Mouse (Mus musculus): ENCODE results near the gene Ccni. TPM values are rescaled to one million over a fixed set of nuclear protein-coding genes. Genes with fewer than 3 reads are reported as not detected.

Ccni gene
- polyA plus RNA-seq, 1 experiment from 2014 or later, result 107 TPM

DNA sequence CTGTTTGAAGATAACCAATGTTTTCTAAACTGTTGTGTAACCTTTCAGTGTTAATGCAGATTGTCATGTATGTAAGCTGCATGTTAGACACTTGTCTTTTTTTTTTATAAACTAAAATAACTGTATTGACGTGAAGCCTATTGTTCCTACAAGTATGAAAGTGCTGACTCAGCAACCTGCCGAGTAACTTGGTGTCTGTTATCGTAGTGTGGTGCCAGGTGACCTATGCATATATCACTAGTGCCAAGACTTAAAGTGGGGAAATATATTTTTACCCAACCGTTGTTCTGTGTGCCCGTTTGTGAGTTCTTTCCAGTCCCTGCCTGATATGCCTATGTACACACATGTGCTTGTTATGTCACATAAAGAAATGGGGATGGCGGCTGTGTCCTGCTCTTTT is 31.6 kb downstream of the Ccni start:
- H3K4me1 ChIP-seq (replicated peaks; ENCODE audit: control insufficient read depth, insufficient read depth, low read length), result no peaks in the 10 kb centered on the region

GRCm38 (mm10) chr5:93172536-93172935 is 33.8 kb downstream of the Ccni start:
- Histone ChIP-seq H3K27ac (ENCODE audit: low read length) (no peak overlapping the region), H3K4me2 (ENCODE audit: low read depth, low read length) (no peak overlapping the region), H3K4me3 (ENCODE audit: low read length) (no peak overlapping the region), H3K9me3 (ENCODE audit: control insufficient read depth, low read length) (no peaks in the 10 kb centered on the region), H3K9ac (ENCODE audit: low read length) (no peak overlapping the region), H3K27me3 (ENCODE audit: control insufficient read depth, insufficient read depth, low read depth, low read length) (no peaks in the 10 kb centered on the region), H3K36me3 (ENCODE audit: control insufficient read depth, insufficient read depth, low read length) (peaks cover 27% of the 10 kb centered on the region), H3K4me1 (replicated peaks; ENCODE audit: control insufficient read depth, insufficient read depth, low read length) (no peaks in the 10 kb centered on the region)
- 77% methylated on average over 6 of the region's 6 CpGs for WGBS
- ATAC-seq (ENCODE audit: low read depth), result no peak

More for the DNA sequence above, 31.6 kb downstream of the Ccni start:
- no peaks in the 10 kb centered on the region for H3K27me3 ChIP-seq (ENCODE audit: control insufficient read depth, insufficient read depth, low read depth, low read length)
- H3K4me2 ChIP-seq (ENCODE audit: low read depth, low read length), result no peak overlapping the region
- no peak overlapping the region for H3K4me3 ChIP-seq (ENCODE audit: low read length)
- no peak overlapping the region for H3K27ac ChIP-seq (ENCODE audit: low read length)
- no peak overlapping the region for H3K9ac ChIP-seq (ENCODE audit: low read length)
- H3K36me3 ChIP-seq (ENCODE audit: control insufficient read depth, insufficient read depth, low read length), result peaks cover 22% of the 10 kb centered on the region
- ATAC-seq (ENCODE audit: low read depth), result no peak
- no peaks in the 10 kb centered on the region for H3K9me3 ChIP-seq (ENCODE audit: control insufficient read depth, low read length)
- WGBS, result 75% methylated on average over 6 of the region's 6 CpGs

GRCm38 (mm10) chr5:93171420-93171819 is 34.9 kb downstream of the Ccni start:
- no peaks in the 10 kb centered on the region for H3K27me3 ChIP-seq (ENCODE audit: control insufficient read depth, insufficient read depth, low read depth, low read length)
- peaks cover 33% of the 10 kb centered on the region for H3K36me3 ChIP-seq (ENCODE audit: control insufficient read depth, insufficient read depth, low read length)
- no peak for ATAC-seq (ENCODE audit: low read depth)
- H3K27ac ChIP-seq (ENCODE audit: low read length), result no peak overlapping the region
- no peak overlapping the region for H3K4me3 ChIP-seq (ENCODE audit: low read length)
- no peak overlapping the region for H3K9ac ChIP-seq (ENCODE audit: low read length)
- no peaks in the 10 kb centered on the region for H3K4me1 ChIP-seq (replicated peaks; ENCODE audit: control insufficient read depth, insufficient read depth, low read length)
- 95% methylated on average over 15 of the region's 15 CpGs for WGBS
- no peak overlapping the region for H3K4me2 ChIP-seq (ENCODE audit: low read depth, low read length)
- no peaks in the 10 kb centered on the region for H3K9me3 ChIP-seq (ENCODE audit: control insufficient read depth, low read length)

- H3K4me3 ChIP-seq (ENCODE audit: low read length), result no peak overlapping the region
- peaks cover 50% of the 10 kb centered on the region for H3K36me3 ChIP-seq (ENCODE audit: control insufficient read depth, insufficient read depth, low read length)
Measured at GRCm38 (mm10) chr5:93168654-93169053, 37.6 kb downstream of the Ccni start.

DNA sequence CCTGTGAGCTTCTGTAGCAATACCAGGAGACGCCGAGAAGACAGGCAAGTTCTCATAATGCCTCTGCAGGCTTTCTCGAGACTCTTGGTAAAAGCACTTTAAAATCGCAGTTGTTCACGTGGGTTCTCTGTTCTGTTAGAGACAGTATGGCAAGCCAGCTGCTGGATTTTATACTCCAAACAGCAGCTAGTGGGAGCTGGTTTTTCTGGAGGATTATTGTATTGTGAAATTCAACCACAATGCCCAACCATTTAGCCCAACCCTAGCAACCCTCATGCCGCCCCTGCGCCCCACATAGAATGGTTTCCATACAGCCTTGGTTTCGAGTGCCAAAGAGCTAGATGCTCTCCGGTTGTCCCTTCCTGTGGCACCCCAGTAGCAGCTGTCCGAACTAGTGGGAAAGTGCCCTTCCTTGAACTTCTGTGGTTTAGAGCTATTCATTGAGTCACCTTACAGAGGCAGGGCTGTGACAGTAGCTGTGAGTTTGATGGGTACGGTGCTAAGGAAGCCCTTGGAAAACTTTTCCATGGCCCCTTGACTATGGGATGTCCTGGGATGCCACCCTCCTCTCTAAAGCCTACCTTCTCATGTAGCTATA is 38.3 kb downstream of the Ccni start:
- H3K4me1 ChIP-seq (replicated peaks; ENCODE audit: control insufficient read depth, insufficient read depth, low read length), result no peaks in the 10 kb centered on the region
- H3K9ac ChIP-seq (ENCODE audit: low read length), result no peak overlapping the region
- no peak overlapping the region for H3K27ac ChIP-seq (ENCODE audit: low read length)
- ATAC-seq (ENCODE audit: low read depth), result no peak
- no peaks in the 10 kb centered on the region for H3K9me3 ChIP-seq (ENCODE audit: control insufficient read depth, low read length)
- no peak overlapping the region for H3K4me3 ChIP-seq (ENCODE audit: low read length)
- H3K4me2 ChIP-seq (ENCODE audit: low read depth, low read length), result no peak overlapping the region
- H3K27me3 ChIP-seq (ENCODE audit: control insufficient read depth, insufficient read depth, low read depth, low read length), result no peaks in the 10 kb centered on the region
- peaks cover 50% of the 10 kb centered on the region for H3K36me3 ChIP-seq (ENCODE audit: control insufficient read depth, insufficient read depth, low read length)
- 92% methylated on average over 11 of the region's 11 CpGs for WGBS

More at GRCm38 (mm10) chr5:93168654-93169053, 37.6 kb downstream of the Ccni start:
- H3K9me3 ChIP-seq (ENCODE audit: control insufficient read depth, low read length), result no peaks in the 10 kb centered on the region
- no peak overlapping the region for H3K27ac ChIP-seq (ENCODE audit: low read length)
- H3K4me1 ChIP-seq (replicated peaks; ENCODE audit: control insufficient read depth, insufficient read depth, low read length), result no peaks in the 10 kb centered on the region
- WGBS, result 89% methylated on average over 6 of the region's 6 CpGs
- H3K9ac ChIP-seq (ENCODE audit: low read length), result no peak overlapping the region
- no peak overlapping the region for H3K4me2 ChIP-seq (ENCODE audit: low read depth, low read length)
- H3K27me3 ChIP-seq (ENCODE audit: control insufficient read depth, insufficient read depth, low read depth, low read length), result no peaks in the 10 kb centered on the region
- ATAC-seq (ENCODE audit: low read depth), result no peak

- H3K4me1 ChIP-seq (replicated peaks; ENCODE audit: control insufficient read depth, insufficient read depth, low read length), result no peaks in the 10 kb centered on the region
- H3K27ac ChIP-seq (ENCODE audit: low read length), result no peak overlapping the region
- no peaks in the 10 kb centered on the region for H3K27me3 ChIP-seq (ENCODE audit: control insufficient read depth, insufficient read depth, low read depth, low read length)
- H3K9ac ChIP-seq (ENCODE audit: low read length), result no peak overlapping the region
- ATAC-seq (ENCODE audit: low read depth), result 0 out of 2 replicates have a peak, but pooled peaks have one; percentile 8
- 74% methylated on average over 3 of the region's 3 CpGs for WGBS
- no peak overlapping the region for H3K4me3 ChIP-seq (ENCODE audit: low read length)
- H3K4me2 ChIP-seq (ENCODE audit: low read depth, low read length), result no peak overlapping the region
- peaks cover 57% of the 10 kb centered on the region for H3K36me3 ChIP-seq (ENCODE audit: control insufficient read depth, insufficient read depth, low read length)
- H3K9me3 ChIP-seq (ENCODE audit: control insufficient read depth, low read length), result no peaks in the 10 kb centered on the region
Measured at GRCm38 (mm10) chr5:93163541-93163940, 42.8 kb downstream of the Ccni start.

DNA sequence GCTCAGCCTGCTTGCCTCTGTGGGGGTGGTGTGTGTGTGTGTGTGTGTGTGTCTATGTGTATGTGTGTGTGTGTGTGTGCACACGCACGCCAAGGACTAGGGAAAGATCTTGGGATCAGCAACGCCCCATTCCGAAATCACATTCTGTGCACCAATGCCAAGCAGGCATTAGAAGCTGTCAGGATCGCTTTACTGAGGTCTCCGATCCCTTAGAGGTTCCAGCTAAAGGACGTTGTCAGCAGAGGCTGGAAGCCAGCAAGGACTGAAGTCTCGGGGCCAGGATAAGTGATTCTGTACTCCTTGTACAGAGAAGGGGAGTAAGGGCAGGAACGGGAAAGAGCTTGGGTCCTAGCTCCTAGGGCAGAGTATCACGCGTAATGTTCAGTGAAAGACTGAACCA is 51.9 kb downstream of the Ccni start:
- H3K9ac ChIP-seq (ENCODE audit: low read length), result no peak overlapping the region
- WGBS, result 79% methylated on average over 11 of the region's 11 CpGs
- H3K27ac ChIP-seq (ENCODE audit: low read length), result no peak overlapping the region
- no peaks in the 10 kb centered on the region for H3K9me3 ChIP-seq (ENCODE audit: control insufficient read depth, low read length)
- H3K36me3 ChIP-seq (ENCODE audit: control insufficient read depth, insufficient read depth, low read length), result peaks cover 17% of the 10 kb centered on the region
- ATAC-seq (ENCODE audit: low read depth), result no peak
- H3K27me3 ChIP-seq (ENCODE audit: control insufficient read depth, insufficient read depth, low read depth, low read length), result no peaks in the 10 kb centered on the region
- H3K4me2 ChIP-seq (ENCODE audit: low read depth, low read length), result no peak overlapping the region
- peaks cover 23% of the 10 kb centered on the region for H3K4me1 ChIP-seq (replicated peaks; ENCODE audit: control insufficient read depth, insufficient read depth, low read length)
- H3K4me3 ChIP-seq (ENCODE audit: low read length), result no peak overlapping the region

DNA sequence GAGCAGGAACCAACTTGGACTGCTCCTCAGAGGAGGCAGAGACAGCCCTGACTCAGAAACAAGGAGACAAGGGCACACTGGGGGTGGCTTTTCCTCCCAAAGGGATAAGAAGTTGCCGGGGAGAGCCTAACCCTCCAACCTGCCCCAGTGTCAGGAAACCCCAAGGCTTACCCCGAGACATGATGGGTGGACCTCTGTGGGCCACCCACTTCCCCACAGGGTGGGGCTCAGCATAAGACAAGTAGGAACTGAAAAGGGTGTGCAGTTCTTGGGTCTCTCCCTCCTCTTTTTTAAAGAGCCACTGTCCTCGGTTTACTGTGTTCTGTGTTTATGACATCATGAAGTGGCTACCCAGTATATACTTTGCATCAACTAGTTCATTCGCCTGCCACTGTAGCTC is 53.8 kb downstream of the Ccni start:
- Histone ChIP-seq H3K36me3 (ENCODE audit: control insufficient read depth, insufficient read depth, low read length) (peaks cover 7% of the 10 kb centered on the region; the same call in 1 of the 2 replicates), H3K4me1 (replicated peaks; ENCODE audit: control insufficient read depth, insufficient read depth, low read length) (peaks cover 24% of the 10 kb centered on the region), H3K27ac (ENCODE audit: low read length) (peak overlapping the region; percentile 23; the same call in 1 of the 2 replicates)

GRCm38 (mm10) chr5:93151985-93152384 is 54.3 kb downstream of the Ccni start:
- Histone ChIP-seq H3K4me1 (replicated peaks; ENCODE audit: control insufficient read depth, insufficient read depth, low read length) (peaks cover 26% of the 10 kb centered on the region), H3K9me3 (ENCODE audit: control insufficient read depth, low read length) (no peaks in the 10 kb centered on the region), H3K27ac (ENCODE audit: low read length) (peak overlapping the region; percentile 23; the same call in 1 of the 2 replicates), H3K9ac (ENCODE audit: low read length) (no peak overlapping the region), H3K4me3 (ENCODE audit: low read length) (no peak overlapping the region), H3K27me3 (ENCODE audit: control insufficient read depth, insufficient read depth, low read depth, low read length) (no peaks in the 10 kb centered on the region), H3K4me2 (ENCODE audit: low read depth, low read length) (no peak overlapping the region), H3K36me3 (ENCODE audit: control insufficient read depth, insufficient read depth, low read length) (peaks cover 3% of the 10 kb centered on the region; the same call in 1 of the 2 replicates)
- 0 out of 2 replicates have a peak, but pooled peaks have one; percentile 3 for ATAC-seq (ENCODE audit: low read depth)
- WGBS, result 39% methylated on average over 6 of the region's 6 CpGs

More for the DNA sequence above, 53.8 kb downstream of the Ccni start:
- H3K27me3 ChIP-seq (ENCODE audit: control insufficient read depth, insufficient read depth, low read depth, low read length), result no peaks in the 10 kb centered on the region
- ATAC-seq (ENCODE audit: low read depth), result 0 out of 2 replicates have a peak, but pooled peaks have one; percentile 19
- H3K4me2 ChIP-seq (ENCODE audit: low read depth, low read length), result no peak overlapping the region
- H3K9ac ChIP-seq (ENCODE audit: low read length), result no peak overlapping the region
- H3K9me3 ChIP-seq (ENCODE audit: control insufficient read depth, low read length), result no peaks in the 10 kb centered on the region
- WGBS, result 78% methylated on average over 4 of the region's 4 CpGs
- no peak overlapping the region for H3K4me3 ChIP-seq (ENCODE audit: low read length)
